Mouse (Mus musculus) left cerebral cortex, postnatal 4 days (tissue): ENCODE results near the gene Rsrc1. TPM values are rescaled to one million over a fixed set of nuclear protein-coding genes. Genes with fewer than 3 reads are reported as not detected.
A peak's percentile ranks its signal among the peaks of the same experiment; 100 is the strongest.

Experiments
- DNase-seq: peaks from one replicate; pipeline ENCODE4 v3.0.0-alpha.2; 2022
- intact Hi-C: fragments of 180-260 bp; cut with DNase I; formaldehyde crosslinking; loops from one replicate; pipeline ENCODE4 v1.15.1; 2025
- total RNA-seq, 2 experiments: library from RNA; stranded (reverse); gene quantifications; 2 replicates each; pipeline ENCODE4 v1.2.3; 2021

Rsrc1 gene
- total RNA-seq, result 10 to 100 TPM; 30.2 to 31.4 TPM

GRCm38 (mm10) chr3:66981101-66981661 lies at the start of gene Rsrc1:
TSS of gene Rsrc1 (plus strand) at chr3:66981390.
- DNase-seq, result no peak

DNA sequence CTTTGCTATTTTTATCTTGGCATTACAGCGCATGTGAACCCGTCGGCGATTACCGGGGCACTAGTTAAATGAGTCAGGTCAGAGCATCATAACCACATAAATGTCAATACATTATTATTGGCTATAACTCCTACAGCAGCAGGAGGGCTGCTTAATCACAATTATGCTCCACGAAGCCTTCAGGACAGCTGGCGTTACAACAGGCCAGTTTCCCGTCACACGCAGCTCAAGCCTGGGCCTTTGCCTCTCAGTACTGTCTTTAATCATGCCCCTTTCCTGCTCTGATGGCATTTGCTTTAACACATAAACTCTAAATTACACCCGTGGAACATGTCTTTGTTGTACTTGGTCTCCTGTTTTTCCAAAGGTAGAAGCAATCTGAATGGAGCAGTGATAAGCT lies 41.5 kb upstream of the Rsrc1 start:
- intact Hi-C loops, result no loop called here
- DNase-seq, result no peak

More at GRCm38 (mm10) chr3:66981101-66981661, at the start of gene Rsrc1:
- intact Hi-C loops, result no loop called here

DNA sequence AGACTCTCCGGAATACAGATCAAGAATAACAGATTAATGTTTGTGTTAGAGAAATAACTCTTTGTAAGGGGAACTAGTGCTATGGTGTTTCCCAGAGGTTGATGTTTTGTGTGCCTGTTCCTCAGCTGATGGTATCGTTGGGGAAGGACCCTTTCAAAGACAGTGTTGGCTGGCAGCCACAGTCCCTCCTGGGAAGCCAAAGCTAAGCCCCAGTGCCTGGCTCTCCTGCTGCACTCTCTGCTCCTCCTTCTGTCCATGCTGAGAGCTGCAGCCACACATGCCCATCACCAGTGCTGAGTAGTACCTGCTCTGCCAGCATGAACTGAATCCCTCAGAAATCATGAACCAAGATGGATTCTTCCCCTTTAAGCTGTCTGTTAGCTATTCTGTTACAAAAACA lies 26.1 kb upstream of the Rsrc1 start:
- intact Hi-C loops, result no loop called here

DNA sequence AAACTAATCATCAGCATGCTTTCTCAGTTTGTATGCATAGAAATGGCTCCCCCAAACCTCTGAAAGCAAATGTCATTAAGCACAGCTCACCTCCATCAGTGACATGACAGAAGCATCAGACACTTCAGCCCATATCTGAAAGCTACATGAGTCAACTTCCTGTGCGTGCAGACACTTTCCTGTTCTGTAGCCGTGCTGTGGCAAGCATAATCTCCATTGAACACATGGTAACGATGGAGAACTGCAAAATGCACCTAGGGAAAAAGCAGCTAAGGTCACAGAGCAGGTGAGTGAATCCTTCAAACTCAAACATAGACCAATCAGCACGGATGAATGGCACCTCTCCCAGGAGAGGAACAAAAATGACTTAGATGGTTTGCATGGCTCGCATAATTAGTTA lies 21.2 kb upstream of the Rsrc1 start:
- intact Hi-C loops, result no loop called here
- no peak for DNase-seq

More for the DNA sequence above, 26.1 kb upstream of the Rsrc1 start:
- DNase-seq, result peak; percentile 46

DNA sequence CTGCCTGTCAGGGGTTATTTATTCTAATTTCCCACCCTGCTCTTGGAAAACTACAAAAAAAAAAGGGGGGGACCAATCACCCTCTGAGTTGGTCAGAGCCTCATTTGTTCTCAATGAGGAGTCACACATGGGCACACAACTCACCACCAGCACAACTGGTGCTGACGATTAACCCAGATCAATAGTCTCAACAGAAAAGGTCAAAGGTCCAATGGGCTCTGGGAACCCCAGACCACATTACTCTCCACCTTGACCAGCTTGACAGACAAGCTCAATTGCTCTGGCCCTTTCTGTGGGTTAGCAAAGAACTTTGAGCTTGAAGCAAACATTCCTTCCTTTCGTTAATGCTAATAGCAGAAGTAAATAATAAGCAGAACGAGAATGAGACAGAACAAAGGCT lies 16.3 kb upstream of the Rsrc1 start:
- intact Hi-C loops, result no loop called here
- DNase-seq, result no peak

DNA sequence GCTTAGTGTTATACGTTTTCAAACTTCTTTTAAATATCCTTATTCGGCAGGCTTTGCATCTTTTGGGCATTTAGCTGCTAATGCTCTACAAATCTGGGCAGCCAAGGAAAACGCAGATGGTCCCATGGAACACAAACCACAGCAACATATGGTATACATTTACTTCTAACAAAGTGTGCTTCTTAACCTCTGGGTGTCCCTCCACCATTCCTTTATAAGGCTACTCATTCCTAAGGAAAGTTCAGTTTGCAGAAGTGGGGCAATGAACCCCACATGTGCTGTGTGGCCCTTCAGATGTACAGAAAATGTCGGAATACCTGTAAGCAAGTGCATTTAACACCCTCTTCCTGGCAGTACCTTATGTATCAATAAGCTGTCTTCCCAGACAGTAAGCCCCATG lies 13.7 kb upstream of the Rsrc1 start:
- no peak for DNase-seq
- intact Hi-C loops, result no loop called here

- intact Hi-C loops, result loop anchor here (5.0 kb wide), 1 partner anchor 558 kb away; no protein-coding TSS in a partner anchor
- no peak for DNase-seq
These were observed 10.9 kb upstream of the Rsrc1 start for GRCm38 (mm10) chr3:66970261-66970660.

DNA sequence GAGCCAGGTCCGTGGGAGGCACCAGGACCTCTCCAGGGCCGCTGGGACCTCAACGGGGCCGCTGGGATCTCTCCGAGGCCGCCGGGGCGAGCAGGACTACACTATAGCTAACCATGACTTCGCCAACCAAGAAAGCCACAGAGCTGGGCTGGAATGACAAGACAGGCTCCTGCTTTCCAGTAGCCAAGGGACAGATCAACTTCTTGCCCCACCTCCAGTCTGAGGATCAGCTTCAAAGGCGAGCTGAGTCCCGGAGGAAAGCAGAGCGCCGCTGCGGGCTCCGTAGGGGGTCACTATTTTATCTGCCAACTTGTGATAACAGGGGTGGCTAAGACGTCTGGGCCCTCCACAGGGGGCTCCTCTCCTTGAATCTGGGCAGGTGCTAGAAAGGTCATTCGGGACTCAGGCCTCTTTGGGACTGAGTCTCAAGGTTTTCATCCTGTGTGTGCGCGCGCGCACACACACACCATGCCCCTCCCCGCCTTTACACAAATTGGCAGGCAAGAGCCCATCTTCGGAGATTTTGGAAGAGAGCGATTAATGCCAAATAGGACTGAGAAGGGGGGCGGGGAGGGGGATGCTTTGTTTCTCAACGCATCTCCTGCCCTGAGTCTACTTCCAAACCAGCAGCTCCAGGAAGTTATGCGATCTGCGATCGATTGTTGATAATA lies 10.4 kb upstream of the Rsrc1 start:
- intact Hi-C loops, result loop anchor here (5.0 kb wide), 1 partner anchor 558 kb away; no protein-coding TSS in a partner anchor
- no peak for DNase-seq

- intact Hi-C loops, result loop anchor here (5.0 kb wide), 1 partner anchor 560 kb away; no protein-coding TSS in a partner anchor
- no peak for DNase-seq
These were observed 8.8 kb upstream of the Rsrc1 start for GRCm38 (mm10) chr3:66972191-66972950.

DNA sequence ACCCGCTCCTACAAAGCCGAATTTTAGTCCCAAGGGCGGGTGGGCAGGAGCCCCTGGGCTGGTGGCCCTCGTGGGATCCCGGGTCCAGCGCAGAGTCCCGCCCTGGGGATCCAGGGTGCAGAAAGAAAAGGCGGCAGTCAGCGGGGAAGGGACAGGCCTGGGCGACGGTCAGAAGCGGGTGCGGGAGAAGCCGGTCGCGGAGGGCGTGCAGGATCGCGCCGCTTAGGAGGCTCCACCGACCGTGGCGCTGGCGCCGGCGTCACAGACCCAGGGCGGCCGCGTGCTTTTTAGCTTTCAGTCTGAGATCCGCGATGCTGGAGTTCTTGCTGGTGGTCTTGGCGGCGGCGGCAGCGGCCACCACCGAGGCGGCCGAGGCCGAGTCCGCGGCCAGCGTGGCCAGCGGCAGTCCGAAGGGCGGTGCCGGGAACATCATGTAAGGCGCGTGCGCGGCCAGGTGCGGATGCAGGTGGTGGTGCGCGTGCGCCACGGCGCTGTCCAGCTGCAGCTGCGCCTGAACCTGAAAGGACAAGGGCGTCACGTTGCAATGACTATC lies 7.7 kb upstream of the Rsrc1 start:
- peak; percentile 47 for DNase-seq

DNA sequence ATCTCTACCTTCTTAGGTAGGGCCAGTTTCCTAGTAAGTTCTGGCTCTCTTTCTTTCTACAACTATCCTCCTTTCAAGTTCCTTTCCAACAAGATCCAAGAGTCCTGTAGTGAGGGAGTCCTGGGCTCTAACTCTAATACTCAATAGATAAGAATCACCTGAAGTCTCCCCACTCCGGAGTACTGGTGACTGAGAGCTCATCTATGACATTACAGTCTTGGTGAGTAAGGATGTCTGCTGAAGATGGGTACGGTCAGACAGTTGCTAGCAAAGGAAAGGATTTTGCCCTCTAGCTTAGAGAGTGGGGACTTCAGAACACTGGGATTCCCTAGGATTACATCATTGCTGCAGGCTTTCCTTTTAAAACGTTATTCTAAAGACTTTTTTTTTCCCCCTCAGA lies 6.7 kb upstream of the Rsrc1 start:
- no peak for DNase-seq
- intact Hi-C loops, result loop anchor here (5.0 kb wide), 1 partner anchor 562 kb away; no protein-coding TSS in a partner anchor

More for the DNA sequence above, 7.7 kb upstream of the Rsrc1 start:
- intact Hi-C loops, result loop anchor here (5.0 kb wide), 1 partner anchor 561 kb away; no protein-coding TSS in a partner anchor

DNA sequence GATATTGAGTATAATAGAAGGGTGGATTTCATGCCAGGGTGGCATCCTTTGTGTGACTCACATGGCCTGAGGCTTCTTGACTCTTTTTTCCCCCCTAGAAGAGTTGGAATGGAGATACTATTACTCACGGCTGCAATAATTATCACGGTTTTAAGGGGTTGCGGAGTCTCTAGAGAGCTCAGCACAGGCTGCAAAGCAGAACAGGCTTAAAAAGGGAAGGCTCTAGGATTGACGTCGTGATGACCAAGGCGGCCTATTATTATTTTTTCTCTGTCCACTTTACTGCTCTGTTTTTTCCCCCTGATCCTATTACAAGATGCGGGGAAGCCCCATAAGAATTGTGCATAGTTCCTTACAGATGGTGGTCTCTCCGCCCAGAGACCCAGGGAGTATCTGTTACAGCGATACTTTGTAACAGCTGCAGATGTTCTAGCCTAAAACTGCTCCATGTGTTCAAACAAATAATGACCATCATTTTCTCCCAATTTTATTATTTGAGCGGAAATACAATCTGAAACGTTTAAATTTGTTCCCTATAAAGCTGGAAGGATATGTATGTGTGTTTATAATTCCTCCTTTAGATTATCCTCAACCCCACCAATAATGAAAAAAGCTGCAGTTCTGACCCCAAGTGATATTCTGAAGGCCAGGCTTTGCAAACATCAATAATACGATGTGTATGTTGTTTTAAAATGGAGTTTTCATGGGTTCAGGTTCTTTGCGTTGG lies 4.1 kb upstream of the Rsrc1 start:
- DNase-seq, result no peak
- intact Hi-C loops, result loop anchor here (5.0 kb wide), 1 partner anchor 365 kb away; no protein-coding TSS in a partner anchor

DNA sequence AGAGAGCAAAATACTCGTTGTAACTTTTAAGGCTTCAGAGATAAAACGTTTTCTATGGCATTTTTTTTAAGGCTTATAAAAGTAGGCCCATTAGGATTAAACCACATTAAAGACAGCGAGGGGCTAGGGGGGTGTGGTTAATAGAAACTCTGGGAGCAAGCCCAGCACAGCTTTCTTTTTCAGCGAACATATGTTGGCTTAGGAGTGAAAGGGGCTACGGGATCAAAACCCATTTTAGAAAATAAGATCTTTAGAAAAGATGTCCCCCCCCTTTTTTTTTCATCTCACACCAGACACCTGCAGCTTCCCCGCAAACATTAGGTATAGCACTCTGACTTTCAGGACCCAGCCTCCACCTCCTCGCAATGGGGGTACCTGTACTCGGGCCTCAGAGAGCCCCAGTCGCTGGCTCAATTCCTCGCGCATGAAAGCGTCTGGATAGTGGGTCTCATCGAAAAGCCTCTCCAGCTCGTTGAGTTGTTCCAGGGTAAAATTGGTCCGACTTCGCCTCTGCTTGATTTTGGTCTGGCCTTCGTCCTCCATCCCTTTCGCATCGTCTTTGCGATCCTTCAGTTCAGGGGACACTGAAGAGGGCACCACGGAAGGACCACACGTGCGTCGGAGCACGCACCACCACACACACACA lies 3.3 kb upstream of the Rsrc1 start:
- intact Hi-C loops, result loop anchor here (5.0 kb wide), 1 partner anchor 364 kb away; no protein-coding TSS in a partner anchor
- DNase-seq, result no peak

GRCm38 (mm10) chr3:66978457-66979381 lies 2.5 kb upstream of the Rsrc1 start:
- intact Hi-C loops, result loop anchor here (5.0 kb wide), 1 partner anchor 364 kb away; no protein-coding TSS in a partner anchor
- no peak for DNase-seq

- intact Hi-C loops, result loop anchor here (5.0 kb wide), 1 partner anchor 363 kb away; no protein-coding TSS in a partner anchor
- no peak for DNase-seq
These were observed 1.7 kb upstream of the Rsrc1 start for GRCm38 (mm10) chr3:66979491-66979890.

- no peak for DNase-seq
- intact Hi-C loops, result no loop called here
These were observed 847 bp upstream of the Rsrc1 start for GRCm38 (mm10) chr3:66980111-66980975.

DNA sequence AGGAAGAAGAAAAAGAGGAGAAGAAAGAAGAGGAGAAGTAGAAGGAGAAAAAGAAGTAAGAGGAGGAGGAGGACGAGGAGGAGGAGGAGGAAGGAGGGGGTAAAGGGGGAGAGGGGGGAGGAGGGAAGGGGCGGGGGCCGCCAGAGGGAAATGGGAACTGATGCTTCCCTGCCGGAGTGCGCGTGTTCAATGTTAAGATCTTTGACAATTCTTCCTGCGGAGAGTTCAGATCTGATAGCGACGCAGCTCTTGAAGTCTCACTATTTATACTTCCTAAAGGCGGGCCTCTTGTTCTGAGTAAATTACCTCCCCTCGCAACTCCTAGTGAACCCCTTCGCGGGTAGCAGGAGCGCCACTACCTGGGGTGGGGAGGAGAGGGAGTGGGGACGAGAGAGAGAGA lies 516 bp downstream of the Rsrc1 start, which contains the start of gene Shox2:
TSS of gene Shox2 (minus strand) at position 66 of the 400 bp plus-strand sequence.
- intact Hi-C loops, result no loop called here
- no peak for DNase-seq
